Mouse (Mus musculus): Measurements from ENCODE around the gene Sult2a8.

The Sult2a8 gene

GRCm38 (mm10) chr7:14446534-14446933 lies at the start of gene Sult2a8:
Gene Sult2a8 (minus strand): TSS chr7:14446769.
- no peak for DNase-seq (ENCODE audit: low read depth, low spot score)

GRCm38 (mm10) chr7:14494130-14494529 lies 47.6 kb upstream of the Sult2a8 start, which contains the start of gene Sult2a7:
Gene Sult2a7 (minus strand): TSS chr7:14494230.
- no peak for DNase-seq (ENCODE audit: low read depth, low spot score)

GRCm38 (mm10) chr7:14492886-14493285 lies 46.3 kb upstream of the Sult2a8 start:
- no peak for DNase-seq (ENCODE audit: low read depth, low spot score)

- no peak for DNase-seq (ENCODE audit: low read depth, low spot score)
Observed at GRCm38 (mm10) chr7:14439581-14439980, 7.0 kb downstream of the Sult2a8 start.

GRCm38 (mm10) chr7:14438484-14438883 lies 8.1 kb downstream of the Sult2a8 start:
- no peak for DNase-seq (ENCODE audit: low read depth, low spot score)

GRCm38 (mm10) chr7:14438029-14438428 lies 8.5 kb downstream of the Sult2a8 start:
- DNase-seq (ENCODE audit: low read depth, low spot score), result no peak

GRCm38 (mm10) chr7:14399363-14399762 lies 47.2 kb downstream of the Sult2a8 start:
- peak; percentile 87 for DNase-seq (ENCODE audit: low read depth, low spot score)

GRCm38 (mm10) chr7:14396462-14396861 lies 50.1 kb downstream of the Sult2a8 start:
- DNase-seq (ENCODE audit: low read depth, low spot score), result no peak

All from R1 (cell line).